Mouse (Mus musculus) brain, embryonic 14.5 days (tissue): ENCODE results near the gene Wdfy2. TPM values are rescaled to one million over a fixed set of nuclear protein-coding genes. Genes with fewer than 3 reads are reported as not detected.
"Not testable (repeated sequence)": the region's sequence is repeated elsewhere in the genome, so short reads cannot be mapped to it uniquely, and the experiment has no call there.

Source experiments
- DNase-seq: peaks from one replicate; pipeline ENCODE4 v3.0.0-alpha.2; 2011; ENCODE audit warnings: low read depth
- CTCF ChIP-seq: fragments of 200-500 bp; IDR thresholded peaks from 2 replicates; pipeline ENCODE4 v1.5.1; 2012; ENCODE audit warnings: inconsistent platforms, mild to moderate bottlenecking, moderate library complexity, borderline replicate concordance; ENCODE audit not compliant: insufficient read depth, insufficient read length; ENCODE audit errors: extremely low read depth
- POLR2A ChIP-seq: fragments of 200-500 bp; IDR thresholded peaks from 2 replicates; pipeline ENCODE4 v1.6.1; 2012; ENCODE audit warnings: mild to moderate bottlenecking, inconsistent platforms, borderline replicate concordance; ENCODE audit not compliant: poor library complexity, insufficient read depth, insufficient read length, severe bottlenecking; ENCODE audit errors: extremely low read depth
- polyA plus RNA-seq: library from polyadenylated mRNA; depleted of rRNA; stranded (reverse); fragments of >200 nt; gene quantifications from 2 replicates; pipeline ENCODE4 v1.2.3, GENCODE M21; 2012

Wdfy2 gene
- polyA plus RNA-seq, 1 experiment, result 15.4 TPM

DNA sequence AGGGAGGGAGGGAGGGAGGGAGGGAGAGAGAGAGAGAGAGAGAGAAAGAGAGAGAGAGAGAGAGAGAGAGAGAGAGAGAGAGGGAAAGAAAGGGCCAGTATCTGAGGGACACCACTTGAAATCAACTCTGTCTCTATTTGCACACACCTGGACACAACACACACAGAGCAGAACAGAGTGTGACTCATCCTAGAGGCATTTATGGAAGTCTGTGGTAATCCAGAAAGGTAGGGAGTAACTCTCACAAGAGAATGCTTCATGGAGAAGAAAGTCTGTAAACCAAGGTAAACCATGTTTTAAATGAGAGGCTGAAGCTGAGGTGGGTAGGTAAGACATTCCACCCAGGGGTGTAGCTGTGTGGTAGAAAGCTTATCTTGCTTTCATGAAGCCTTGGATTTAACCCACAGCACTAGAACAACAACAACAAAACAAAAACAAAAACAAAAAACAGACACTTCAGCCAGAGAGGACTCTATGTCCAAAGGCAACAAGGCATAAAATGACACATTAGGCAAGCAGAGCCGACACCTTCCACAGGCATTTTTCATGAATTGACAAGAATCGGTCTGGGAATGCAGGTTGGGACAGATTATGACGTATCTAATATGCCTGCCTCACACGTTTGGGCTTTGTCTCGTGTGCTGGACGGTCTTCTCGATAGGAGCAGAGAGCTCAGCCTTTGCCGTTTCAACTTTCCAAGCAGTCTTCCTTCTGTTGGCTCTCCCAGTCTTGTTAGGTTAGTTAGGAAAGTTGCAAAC is 11.7 kb upstream of the Wdfy2 start:
- no peak for TF ChIP-seq CTCF
- TF ChIP-seq POLR2A, result no peak
- no peak for DNase-seq

DNA sequence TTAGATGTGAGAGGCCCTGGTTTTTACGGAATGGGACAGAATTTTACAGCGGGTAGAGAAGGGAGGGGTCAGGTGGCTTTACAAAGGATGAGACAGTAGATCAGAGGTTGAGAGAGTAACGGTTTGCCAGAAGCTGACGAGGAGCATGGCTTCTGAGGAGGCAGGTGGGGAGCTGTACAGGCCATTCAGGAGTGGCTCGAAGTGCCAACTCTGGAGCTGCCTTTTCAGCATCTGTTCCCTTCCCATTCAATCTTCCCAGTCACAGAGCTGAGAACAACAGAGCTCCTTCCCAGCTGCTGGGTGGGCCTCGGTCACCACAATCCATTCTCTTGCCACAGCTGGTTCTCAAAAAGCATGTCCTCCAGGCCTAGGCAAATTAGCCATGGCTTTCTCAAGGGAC is 8.2 kb upstream of the Wdfy2 start:
- TF ChIP-seq CTCF (no peak), POLR2A (no peak)
- DNase-seq, result no peak

- TF ChIP-seq CTCF, result no peak
- no peak for TF ChIP-seq POLR2A
Measured at GRCm38 (mm10) chr14:62831691-62832275, 5.7 kb upstream of the Wdfy2 start.

DNA sequence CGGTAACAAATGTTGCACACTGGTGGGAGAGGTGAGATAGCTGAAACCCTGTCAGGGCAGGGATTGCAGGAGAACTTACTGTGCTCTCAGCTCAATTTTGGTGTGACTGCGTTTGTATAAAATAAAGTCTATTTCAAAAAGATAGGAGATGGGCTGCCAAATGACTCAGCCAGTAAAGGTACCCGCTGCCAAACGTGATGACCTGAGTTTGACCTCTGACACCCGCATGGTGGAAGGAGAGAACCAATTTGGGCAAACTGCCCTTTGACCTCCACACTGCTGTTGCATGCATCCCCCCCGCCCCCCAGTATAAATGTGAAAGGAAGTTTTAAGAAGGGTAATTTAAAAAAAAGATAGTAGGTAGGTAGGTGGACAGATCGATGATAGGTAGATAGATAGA is 4.4 kb upstream of the Wdfy2 start:
- no peak for TF ChIP-seq CTCF
- TF ChIP-seq POLR2A, result no peak
- DNase-seq, result no peak

More at GRCm38 (mm10) chr14:62831691-62832275, 5.7 kb upstream of the Wdfy2 start:
- no peak for DNase-seq

DNA sequence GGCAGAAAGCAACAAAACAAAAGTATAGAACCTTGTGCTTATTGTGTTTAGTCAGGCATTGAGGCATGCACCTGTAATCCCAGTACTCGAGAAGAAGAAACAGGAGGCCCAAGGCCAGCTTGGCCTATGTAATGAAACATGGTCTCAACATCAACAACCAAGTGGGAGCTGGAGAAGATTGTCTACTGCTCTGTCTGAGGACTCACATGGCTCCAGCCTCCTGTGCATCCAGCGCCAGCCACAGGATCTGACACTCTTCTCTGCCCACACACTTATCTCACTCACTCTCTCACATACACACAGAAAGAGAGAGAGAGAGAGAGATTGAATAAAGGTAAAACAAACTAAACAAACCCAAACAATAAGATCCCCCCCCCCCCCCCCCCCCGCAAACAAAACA is 3.9 kb upstream of the Wdfy2 start:
- DNase-seq, result no peak

GRCm38 (mm10) chr14:62835737-62836136 is 1.7 kb upstream of the Wdfy2 start:
- not testable (repeated sequence) for DNase-seq

More for the DNA sequence above, 3.9 kb upstream of the Wdfy2 start:
- no peak for TF ChIP-seq POLR2A
- no peak for TF ChIP-seq CTCF

DNA sequence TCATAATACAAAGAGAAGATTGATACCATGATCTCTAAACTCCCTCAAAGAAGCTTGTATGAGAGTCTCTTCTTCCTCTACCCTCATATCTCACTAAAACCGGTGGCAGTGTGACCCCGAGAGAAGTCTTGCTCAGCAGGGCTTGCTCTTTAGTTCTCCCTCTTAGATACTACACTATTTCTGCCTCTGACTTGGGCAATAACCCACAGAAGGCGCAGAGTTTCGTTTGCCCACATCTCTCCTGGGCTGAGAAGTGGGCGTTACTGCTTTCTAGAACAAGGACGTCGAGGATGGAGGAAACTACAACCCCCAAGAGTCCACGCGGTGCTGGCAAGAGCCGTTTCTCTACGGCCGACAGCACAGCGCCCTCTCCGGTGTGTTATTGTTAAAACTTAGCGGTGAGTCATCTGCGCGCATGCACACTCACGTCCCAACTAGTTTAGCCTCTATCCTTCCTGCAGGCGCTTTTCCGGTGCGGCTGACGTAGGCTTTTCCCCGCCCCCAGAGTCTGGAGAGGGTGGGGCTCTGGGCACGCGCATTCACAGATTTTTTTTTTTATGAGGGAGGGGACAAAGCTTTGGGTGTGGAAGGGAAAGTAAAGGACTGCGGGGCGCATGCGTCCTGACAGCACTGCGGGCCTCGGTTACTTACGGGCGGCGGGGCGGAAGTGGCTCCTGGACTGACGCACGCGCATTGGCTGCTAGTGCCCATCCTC is 395 bp upstream of the Wdfy2 start:
- DNase-seq, result peak; percentile 100
- no peak for TF ChIP-seq POLR2A
- peak; percentile 94 for TF ChIP-seq CTCF

DNA sequence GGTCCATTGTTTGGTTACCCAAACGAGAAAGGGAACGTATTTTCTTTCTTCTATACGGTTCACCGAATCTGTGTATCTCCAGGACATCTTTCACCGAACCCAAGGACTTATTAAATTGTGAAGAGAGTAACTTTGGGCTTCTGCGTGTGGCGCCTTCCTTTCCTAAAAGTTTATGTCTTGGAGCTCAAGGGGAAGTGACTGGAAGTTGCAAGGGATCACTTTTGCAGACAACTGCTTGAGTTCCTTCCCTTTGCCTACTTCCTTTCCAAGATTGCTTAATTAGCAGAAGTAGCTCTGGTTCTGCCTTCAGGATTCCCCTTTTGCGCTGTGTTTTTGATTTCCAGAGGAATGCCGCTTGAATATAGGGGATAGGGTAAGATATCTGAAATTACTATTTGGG is 858 bp downstream of the Wdfy2 start:
- no peak for TF ChIP-seq CTCF
- TF ChIP-seq POLR2A, result no peak

DNA sequence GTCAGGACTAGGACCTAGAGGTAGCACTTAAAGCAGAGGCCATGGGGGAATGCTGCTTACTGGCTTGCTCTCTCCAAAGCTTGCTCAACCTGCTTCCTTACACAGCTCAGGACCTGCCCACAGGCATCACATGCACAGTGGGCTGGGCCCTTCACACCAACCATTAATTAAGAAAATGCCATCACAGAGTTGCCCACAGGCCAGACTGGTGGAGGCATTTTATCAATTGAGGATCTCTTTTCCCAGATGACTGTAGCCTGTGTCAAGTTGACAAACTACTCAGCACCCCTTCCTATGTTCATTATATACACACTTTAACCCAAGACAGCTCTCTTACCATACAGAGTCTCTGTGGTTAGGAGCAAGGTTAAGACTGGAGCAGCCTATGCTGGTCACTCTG is 4.2 kb downstream of the Wdfy2 start:
- no peak for DNase-seq
- TF ChIP-seq CTCF, result no peak
- TF ChIP-seq POLR2A, result no peak

More for the DNA sequence above, 858 bp downstream of the Wdfy2 start:
- DNase-seq, result no peak

- no peak for DNase-seq
Measured at GRCm38 (mm10) chr14:62842495-62842894, 5.0 kb downstream of the Wdfy2 start.

DNA sequence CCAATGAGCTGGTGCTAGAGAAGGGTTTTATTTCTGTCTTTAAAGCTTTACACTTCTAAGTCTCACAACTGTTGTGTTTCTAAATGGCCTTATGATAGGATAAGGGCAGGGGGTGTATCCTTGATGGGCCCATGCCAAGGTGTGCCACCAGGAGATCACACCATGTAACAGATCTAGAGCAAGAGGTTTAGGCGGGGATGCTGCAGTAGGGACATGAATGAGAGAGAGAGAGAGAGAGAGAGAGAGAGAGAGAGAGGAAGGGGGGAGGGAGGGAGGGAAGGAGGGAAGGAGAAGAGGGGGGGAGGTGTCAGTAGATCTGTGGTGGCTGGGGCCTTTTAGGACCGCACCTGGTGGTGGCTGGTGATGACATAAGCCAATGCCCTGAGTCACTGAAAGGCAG is 5.5 kb downstream of the Wdfy2 start:
- TF ChIP-seq POLR2A, result no peak
- no peak for TF ChIP-seq CTCF
- no peak for DNase-seq

More at GRCm38 (mm10) chr14:62842495-62842894, 5.0 kb downstream of the Wdfy2 start:
- no peak for TF ChIP-seq POLR2A
- no peak for TF ChIP-seq CTCF

GRCm38 (mm10) chr14:62844226-62844625 is 6.7 kb downstream of the Wdfy2 start:
- TF ChIP-seq POLR2A, result no peak
- no peak for DNase-seq
